Mouse (Mus musculus) heart, adult 9 months (tissue): ENCODE data around the gene Fgd3.

ENCODE experiments used
- DNase-seq, 2 experiments: peaks; one replicate each; pipeline ENCODE4 v3.0.0; 2022; ENCODE audit warnings: low spot score in 2 of 2

Gene Fgd3

GRCm38 (mm10) chr13:49249634-49250033 is 70.5 kb downstream of the Fgd3 start:
- DNase-seq, result no peak

- DNase-seq, result no peak
These were observed 71.2 kb downstream of the Fgd3 start for GRCm38 (mm10) chr13:49248923-49249322.

- no peak for DNase-seq
These were observed 71.6 kb downstream of the Fgd3 start, which contains the start of gene Susd3 for GRCm38 (mm10) chr13:49248467-49248862. Gene Susd3 (minus strand): TSS chr13:49248706.

GRCm38 (mm10) chr13:49247740-49248466 is 72.2 kb downstream of the Fgd3 start:
- no peak for DNase-seq

- no peak for DNase-seq
These were observed 72.8 kb downstream of the Fgd3 start for GRCm38 (mm10) chr13:49247232-49247739.

- no peak for DNase-seq
These were observed 73.5 kb downstream of the Fgd3 start for GRCm38 (mm10) chr13:49246626-49247025.

- no peak for DNase-seq
These were observed 74.1 kb downstream of the Fgd3 start for GRCm38 (mm10) chr13:49246011-49246410.

GRCm38 (mm10) chr13:49245251-49245650 is 74.9 kb downstream of the Fgd3 start:
- no peak for DNase-seq

- no peak for DNase-seq
These were observed 76.6 kb downstream of the Fgd3 start for GRCm38 (mm10) chr13:49243492-49243891.

- DNase-seq, result peak; percentile 31 to 61
These were observed 77.6 kb downstream of the Fgd3 start for GRCm38 (mm10) chr13:49242321-49243065.

- no peak for DNase-seq
These were observed 81.4 kb downstream of the Fgd3 start for GRCm38 (mm10) chr13:49238737-49239136.

GRCm38 (mm10) chr13:49237617-49238016 is 82.5 kb downstream of the Fgd3 start:
- no peak for DNase-seq

GRCm38 (mm10) chr13:49234711-49235110 is 85.4 kb downstream of the Fgd3 start:
- no peak for DNase-seq

- DNase-seq, result no peak
These were observed 86.1 kb downstream of the Fgd3 start for GRCm38 (mm10) chr13:49233792-49234572.

- no peak for DNase-seq
These were observed 94.5 kb downstream of the Fgd3 start for GRCm38 (mm10) chr13:49225633-49226032.

- no peak for DNase-seq
These were observed 95.0 kb downstream of the Fgd3 start for GRCm38 (mm10) chr13:49225159-49225558.

GRCm38 (mm10) chr13:49224729-49225128 is 95.4 kb downstream of the Fgd3 start:
- DNase-seq, result no peak

- no peak for DNase-seq
These were observed 95.8 kb downstream of the Fgd3 start for GRCm38 (mm10) chr13:49224314-49224713.

GRCm38 (mm10) chr13:49220912-49221311 is 99.2 kb downstream of the Fgd3 start:
- DNase-seq, result no peak

- no peak for DNase-seq
These were observed 100.7 kb downstream of the Fgd3 start for GRCm38 (mm10) chr13:49219367-49219766.

- DNase-seq, result no peak
These were observed 101.5 kb downstream of the Fgd3 start for GRCm38 (mm10) chr13:49218651-49219050.
